Mouse (Mus musculus) limb, embryonic 15.5 days (tissue): ENCODE data around the gene Kctd10. TPM values are rescaled to one million over a fixed set of nuclear protein-coding genes. Genes with fewer than 3 reads are reported as not detected.

Experiments used
- ATAC-seq: fragments of 200-750 bp; cut with Nextera tagmentation; 2 replicates; pipeline ENCODE4 v1.8.0; 2017; ENCODE audit warnings: low read depth, moderate TSS enrichment; ENCODE audit not compliant: insufficient number of reproducible peaks, low FRiP score, low TSS enrichment
- H3K27ac ChIP-seq: fragments of 300-500 bp; sonication (generic); 2 replicates; pipeline ENCODE4 v1.5.1; 2015; ENCODE audit warnings: moderate library complexity, mild to moderate bottlenecking, inconsistent platforms
- H3K27me3 ChIP-seq: fragments of 300-500 bp; sonication (generic); 2 replicates; pipeline ENCODE4 v1.6.1; 2015; ENCODE audit warnings: inconsistent platforms
- H3K36me3 ChIP-seq: fragments of 300-500 bp; sonication (generic); 2 replicates; pipeline ENCODE4 v1.6.1; 2015; ENCODE audit warnings: inconsistent platforms
- H3K4me1 ChIP-seq: fragments of 300-500 bp; sonication (generic); 2 replicates; pipeline ENCODE4 v1.6.1; 2015; ENCODE audit warnings: inconsistent platforms
- H3K4me2 ChIP-seq: fragments of 300-500 bp; sonication (generic); 2 replicates; pipeline ENCODE4 v1.6.1; 2015; ENCODE audit warnings: mild to moderate bottlenecking, inconsistent platforms
- H3K4me3 ChIP-seq: fragments of 300-500 bp; sonication (generic); 2 replicates; pipeline ENCODE4 v1.5.1; 2015; ENCODE audit warnings: mild to moderate bottlenecking, inconsistent platforms
- H3K9ac ChIP-seq: fragments of 300-500 bp; sonication (generic); 2 replicates; pipeline ENCODE4 v1.6.1; 2015; ENCODE audit warnings: inconsistent platforms
- H3K9me3 ChIP-seq: fragments of 300-500 bp; sonication (generic); 2 replicates; pipeline ENCODE4 v1.6.1; 2016; ENCODE audit warnings: inconsistent platforms
- WGBS: fragments of 180-500 bp; shearing (Covaris S2); methylation state at CpG from one replicate; pipeline ENCODE4 v1.1.7; 2015; 5-methylcytosine and 5-hydroxymethylcytosine counted together
- microRNA-seq: library from miRNA; unstranded; fragments of <30 nt; microRNA quantifications from one replicate; pipeline ENCODE4, GENCODE M21; 2016
- polyA plus RNA-seq: library from polyadenylated mRNA; unstranded; fragments of >200 nt; fragmentation: Nextera tagmentation; extraction: Ambion mirVana; gene quantifications from 2 replicates; pipeline ENCODE4 v1.2.1, GENCODE M21; 2015

Gene Kctd10
- polyA plus RNA-seq, 1 experiment from 2014 or later: 112 TPM

GRCm38 (mm10) chr5:114323791-114324507 is 56.4 kb downstream of the Kctd10 start:
- ATAC-seq: no peak
- Histone ChIP-seq H3K36me3 (no peaks in the 10 kb centered on the region), H3K4me2 (no peak overlapping the region), H3K4me3 (no peak overlapping the region), H3K27ac (no peak overlapping the region), H3K4me1 (peaks cover 5% of the 10 kb centered on the region; the same call in 1 of the 2 replicates), H3K9me3 (no peaks in the 10 kb centered on the region), H3K9ac (no peak overlapping the region), H3K27me3 (no peaks in the 10 kb centered on the region; the same call in 1 of the 2 replicates)
- 20% methylated on average over 16 of the region's 16 CpGs for WGBS

- no peaks in the 10 kb centered on the region for H3K36me3 ChIP-seq
- ATAC-seq: no peak
- H3K27me3 ChIP-seq: no peaks in the 10 kb centered on the region; the same call in 1 of the 2 replicates
- no peak overlapping the region for H3K27ac ChIP-seq
- WGBS: 54% methylated on average over 25 of the region's 25 CpGs
- H3K4me1 ChIP-seq: peaks cover 5% of the 10 kb centered on the region; the same call in 1 of the 2 replicates
- no peaks in the 10 kb centered on the region for H3K9me3 ChIP-seq
- H3K4me2 ChIP-seq: no peak overlapping the region
- no peak overlapping the region for H3K4me3 ChIP-seq
- H3K9ac ChIP-seq: no peak overlapping the region
These were observed 57.1 kb downstream of the Kctd10 start for GRCm38 (mm10) chr5:114323105-114323790.

Small RNA genes lying within 50 kb of the gene (microRNA-seq; reads per million reads assigned to microRNA genes)
- not detected for gene Mir7027

Other genes starting within 250 kb of the Kctd10 start
- gene Acacb, start 234.0 kb downstream of the Kctd10 start, polyA plus RNA-seq: 1.7 and 2.5 TPM in 2 replicates
- gene Foxn4, start 106.7 kb downstream of the Kctd10 start, polyA plus RNA-seq: not detected in 2 replicates
- gene Myo1h, start 91.3 kb downstream of the Kctd10 start, polyA plus RNA-seq: 2.2 and 3.7 TPM in 2 replicates
- 39.6 and 41.9 TPM in 2 replicates for gene Ube3b, start 99 bp upstream of the Kctd10 start, polyA plus RNA-seq
- gene Mmab, start 63.6 kb upstream of the Kctd10 start, polyA plus RNA-seq: 29.3 and 31.1 TPM in 2 replicates
- gene Mvk, start 63.8 kb upstream of the Kctd10 start, polyA plus RNA-seq: 58.6 and 65.9 TPM in 2 replicates
- 0.46 and 0.63 TPM in 2 replicates for gene Fam222a, start 187.5 kb upstream of the Kctd10 start, polyA plus RNA-seq